In genomic region chr19:40586908-40587307, GRCm38 (mm10) we compare ENCODE assay signal across 9 mouse cellular contexts. TPM values are rescaled to one million over a fixed set of nuclear protein-coding genes. Genes with fewer than 3 reads are reported as not detected.
DNase-seq lines count a peak whose midpoint lies in the region; ATAC-seq and TF ChIP-seq lines count a peak whose summit lies in the region.
"Had no signal": no experiment of that assay in that cellular context is flagged by ENCODE, and none has a peak within 500 bp of the region (broad histone marks: within the 10 kb centered on the region; RNA-seq: fewer than 3 reads in every experiment).

No protein-coding gene starts in this region.

- no peak for TF ChIP-seq CTCF in G1E (IDR thresholded peaks at IDR 0.05; ENCODE audit: low read depth, low read length)

- no peak overlapping the region for H3K9ac ChIP-seq in hindbrain, embryonic 15.5 days

- DNase-seq in G1E (ENCODE audit: low spot score): peak; percentile 16
- DNase-seq in c-Kit-positive CD71-positive TER-119-negative erythroid progenitor cells, embryonic 14.5 days (ENCODE audit: low read depth): peak; percentile 35
- DNase-seq in midbrain, embryonic 10.5 days (ENCODE audit: low spot score): no peak
- DNase-seq in layer of hippocampus, adult 11-12 months (ENCODE audit: low spot score): no peak
- DNase-seq in layer of hippocampus, adult 8-10 months (ENCODE audit: low spot score in 2 of 2): no peak
- DNase-seq in frontal cortex, postnatal 14 days (ENCODE audit: low spot score in 2 of 2): no peak
- no peak for DNase-seq in adrenal gland, adult 18-20 months (ENCODE audit: low spot score in 2 of 2)
- DNase-seq: kidney, adult 18-20 months had no signal

- H3K9me3 ChIP-seq in G1E (replicated peaks): no peaks in the 10 kb centered on the region
- no peaks in the 10 kb centered on the region for H3K9me3 ChIP-seq in hindbrain, embryonic 15.5 days
- H3K9me3 ChIP-seq in midbrain, embryonic 10.5 days (replicated peaks): no peaks in the 10 kb centered on the region

- WGBS in hindbrain, embryonic 15.5 days: 60% methylated on average over 7 of the region's 7 CpGs
- WGBS in midbrain, embryonic 10.5 days: 62% methylated on average over 7 of the region's 7 CpGs

- no peak overlapping the region for H3K27ac ChIP-seq in hindbrain, embryonic 15.5 days (replicated peaks)
- H3K27ac ChIP-seq in midbrain, embryonic 10.5 days (replicated peaks): 0 out of 2 replicates have a peak overlapping the region, but pooled peaks have one; percentile 91

- ATAC-seq in G1E (ENCODE audit: extremely low read depth, insufficient number of reproducible peaks, low FRiP score, poor library complexity, severe bottlenecking): peak; percentile 48
- no peak for ATAC-seq in hindbrain, embryonic 15.5 days (ENCODE audit: low FRiP score, low read depth)

- no peaks in the 10 kb centered on the region for H3K27me3 ChIP-seq in G1E (ENCODE audit: insufficient read depth, low read length)
- H3K27me3 ChIP-seq in hindbrain, embryonic 15.5 days: no peaks in the 10 kb centered on the region
- H3K27me3 ChIP-seq in midbrain, embryonic 10.5 days (ENCODE audit: low read depth, poor library complexity, severe bottlenecking): no peaks in the 10 kb centered on the region

- peak overlapping the region; percentile 91 for H3K4me2 ChIP-seq in hindbrain, embryonic 15.5 days

- peaks cover 60% of the 10 kb centered on the region for H3K4me1 ChIP-seq in G1E (ENCODE audit: insufficient read depth, low read depth, low read length)
- H3K4me1 ChIP-seq in hindbrain, embryonic 15.5 days (replicated peaks): peaks cover 20% of the 10 kb centered on the region
- H3K4me1 ChIP-seq in midbrain, embryonic 10.5 days: peaks cover 32% of the 10 kb centered on the region

- H3K4me3 ChIP-seq in G1E (ENCODE audit: low read depth, low read length): peak overlapping the region; percentile 94
- H3K4me3 ChIP-seq in hindbrain, embryonic 15.5 days: peak overlapping the region; percentile 91
- peak overlapping the region; percentile 88 for H3K4me3 ChIP-seq in midbrain, embryonic 10.5 days

- peaks cover 53% of the 10 kb centered on the region for H3K36me3 ChIP-seq in G1E (replicated peaks)
- no peaks in the 10 kb centered on the region for H3K36me3 ChIP-seq in hindbrain, embryonic 15.5 days
- peaks cover 42% of the 10 kb centered on the region for H3K36me3 ChIP-seq in midbrain, embryonic 10.5 days

RNA-seq across cellular contexts. Expression of gene Aldh18a1, which starts 1.4 kb away (rescaled TPM):
- 104 and 111 TPM in 2 replicates for total RNA-seq in G1E (2014; fragmentation: Nextera tagmentation)
- 41.1 and 43.7 TPM in 2 replicates for total RNA-seq in G1E (2017)
- polyA plus RNA-seq in G1E (2012): 15.4 and 24.9 TPM in 2 replicates
- polyA plus RNA-seq in hindbrain, embryonic 15.5 days (2015; fragmentation: Nextera tagmentation; extraction: Ambion mirVana): 51.4 and 53.9 TPM in 2 replicates
- polyA plus RNA-seq in midbrain, embryonic 10.5 days (2016; fragmentation: Nextera tagmentation; extraction: Ambion mirVana): 98.0 and 105 TPM in 2 replicates
- total RNA-seq in layer of hippocampus, adult 8-10 months (2022): 10 to 100 TPM; 19.9 to 29.8 (median 26.1) TPM
- 10 to 100 TPM in 1 of 2 experiments, 1 to 10 TPM in 1; 9.6 to 32.5 TPM for total RNA-seq in adrenal gland, adult 18-20 months (2021)

RNA-seq across cellular contexts. Expression of gene Tctn3, which starts 25.1 kb away (rescaled TPM):
- total RNA-seq in G1E (2014; fragmentation: Nextera tagmentation): 14.1 and 15.3 TPM in 2 replicates
- total RNA-seq in G1E (2017): 7.3 and 7.6 TPM in 2 replicates
- polyA plus RNA-seq in G1E (2012): 16.4 and 17.0 TPM in 2 replicates
- 13.2 and 14.2 TPM in 2 replicates for polyA plus RNA-seq in hindbrain, embryonic 15.5 days (2015; fragmentation: Nextera tagmentation; extraction: Ambion mirVana)
- 11.9 and 12.4 TPM in 2 replicates for polyA plus RNA-seq in midbrain, embryonic 10.5 days (2016; fragmentation: Nextera tagmentation; extraction: Ambion mirVana)
- total RNA-seq in layer of hippocampus, adult 8-10 months (2022): 10 to 100 TPM; 17.7 to 19.5 (median 18.8) TPM
- total RNA-seq in adrenal gland, adult 18-20 months (2021): 1 to 10 TPM; 4.6 to 5.2 TPM

RNA-seq across cellular contexts. Expression of gene Entpd1, which starts 25.3 kb away (rescaled TPM):
- total RNA-seq in G1E (2014; fragmentation: Nextera tagmentation) (not detected in 2 replicates), G1E (2017) (0.33 and 0.70 TPM in 2 replicates)
- polyA plus RNA-seq in G1E (2012): not detected in 2 replicates
- polyA plus RNA-seq in hindbrain, embryonic 15.5 days (2015; fragmentation: Nextera tagmentation; extraction: Ambion mirVana): 9.0 and 9.1 TPM in 2 replicates
- polyA plus RNA-seq in midbrain, embryonic 10.5 days (2016; fragmentation: Nextera tagmentation; extraction: Ambion mirVana): 4.0 and 6.2 TPM in 2 replicates
- total RNA-seq in layer of hippocampus, adult 8-10 months (2022): 10 to 100 TPM; 16.0 to 32.9 (median 21.3) TPM
- 10 to 100 TPM; 36.3 to 49.7 TPM for total RNA-seq in adrenal gland, adult 18-20 months (2021)

Comparison
In these comparisons a context has a peak if more than half of its experiments do, and no peak if none do; other contexts are left out.
1. DNase-seq: peak in G1E (single experiment) and c-Kit-positive CD71-positive TER-119-negative erythroid progenitor cells, embryonic 14.5 days (single experiment); none in midbrain, embryonic 10.5 days (single experiment), layer of hippocampus, adult 11-12 months (single experiment), layer of hippocampus, adult 8-10 months (0 of 2), frontal cortex, postnatal 14 days (0 of 2) and adrenal gland, adult 18-20 months (0 of 2).
2. RNA of gene Entpd1, which starts 25.3 kb away (total RNA-seq): 36.3 to 49.7 TPM in adrenal gland, adult 18-20 months and 16.0 to 32.9 TPM in layer of hippocampus, adult 8-10 months; 0.33 to 0.70 TPM in G1E; every median in the first group is over 4 times any median in the second.
3. Peak in every context shown above with its lines, with median percentiles within 50 percentile points of each other: H3K4me3 ChIP-seq.